Mouse (Mus musculus) layer of hippocampus, adult 11-12 months (tissue): ENCODE measurements around the gene Idh3b.
A peak's percentile ranks its signal among the peaks of the same experiment; 100 is the strongest.

ENCODE experiments used
- DNase-seq: peaks from one replicate; pipeline ENCODE4 v3.0.0; 2022; ENCODE audit warnings: low spot score

The Idh3b gene

GRCm38 (mm10) chr2:130283854-130284654, at the start of gene Idh3b:
Gene Idh3b (minus strand): TSS chr2:130284547.
- peak; percentile 88 for DNase-seq

GRCm38 (mm10) chr2:130329502-130329901, 45.2 kb upstream of the Idh3b start:
- no peak for DNase-seq

- no peak for DNase-seq
Measured at GRCm38 (mm10) chr2:130327057-130327456, 42.7 kb upstream of the Idh3b start.

- no peak for DNase-seq
Measured at GRCm38 (mm10) chr2:130303014-130303413, 18.7 kb upstream of the Idh3b start.

GRCm38 (mm10) chr2:130297580-130297979, 13.2 kb upstream of the Idh3b start:
- DNase-seq: no peak

GRCm38 (mm10) chr2:130296134-130296745, 11.9 kb upstream of the Idh3b start:
- no peak for DNase-seq

GRCm38 (mm10) chr2:130295331-130296133, 11.2 kb upstream of the Idh3b start:
- peak; percentile 55 for DNase-seq

- peak; percentile 22 for DNase-seq
Measured at GRCm38 (mm10) chr2:130294936-130295277, 10.6 kb upstream of the Idh3b start, which contains the start of gene Ebf4. Gene Ebf4 (plus strand): TSS chr2:130295169.

GRCm38 (mm10) chr2:130294218-130294935, 10.0 kb upstream of the Idh3b start:
- DNase-seq: no peak

GRCm38 (mm10) chr2:130293486-130293885, 9.1 kb upstream of the Idh3b start:
- DNase-seq: peak; percentile 14

GRCm38 (mm10) chr2:130293009-130293408, 8.7 kb upstream of the Idh3b start:
- DNase-seq: no peak

- peak; percentile 87 for DNase-seq
Measured at GRCm38 (mm10) chr2:130291434-130291833, 7.1 kb upstream of the Idh3b start.

- no peak for DNase-seq
Measured at GRCm38 (mm10) chr2:130289086-130289485, 4.7 kb upstream of the Idh3b start.

GRCm38 (mm10) chr2:130280818-130281217, 3.5 kb downstream of the Idh3b start:
- peak; percentile 54 for DNase-seq

GRCm38 (mm10) chr2:130280224-130280623, 4.1 kb downstream of the Idh3b start:
- DNase-seq: peak; percentile 27

GRCm38 (mm10) chr2:130279600-130280091, 4.7 kb downstream of the Idh3b start:
- no peak for DNase-seq

- peak; percentile 58 for DNase-seq
Measured at GRCm38 (mm10) chr2:130275649-130276048, 8.7 kb downstream of the Idh3b start.

GRCm38 (mm10) chr2:130274862-130275261, 9.5 kb downstream of the Idh3b start:
- DNase-seq: no peak

- DNase-seq: peak; percentile 100
Measured at GRCm38 (mm10) chr2:130274149-130274861, 10.0 kb downstream of the Idh3b start, which contains the start of gene Nop56. Gene Nop56 (plus strand): TSS chr2:130274430.

GRCm38 (mm10) chr2:130273732-130274131, 10.6 kb downstream of the Idh3b start:
- DNase-seq: no peak

- DNase-seq: no peak
Measured at GRCm38 (mm10) chr2:130268074-130268473, 16.3 kb downstream of the Idh3b start.
